Mouse (Mus musculus) gastrocnemius, postnatal 4 days (tissue): Measurements from ENCODE around the gene P2ry6. TPM values are rescaled to one million over a fixed set of nuclear protein-coding genes. Genes with fewer than 3 reads are reported as not detected.

Experiments used
- DNase-seq, 2 experiments: peaks; one replicate each; pipeline ENCODE4 v3.0.0; 2021 to 2022; ENCODE audit warnings: low spot score in 2 of 2, mixed read lengths in 2 of 2
- long read RNA-seq, 2 experiments: library from polyadenylated mRNA; stranded (forward); transcript quantifications; one replicate each; pipeline ENCODE4 v2.0.0; 2021
- total RNA-seq, 2 experiments: library from RNA; stranded (reverse); gene quantifications; 2 replicates each; pipeline ENCODE4 v1.2.3; 2021

The P2ry6 gene
- total RNA-seq = 1 to 10 TPM; 5.8 to 7.4 TPM
- long read RNA-seq, experiment 1, transcript P2ry6-201 (3 exons, 1,946 nt) = major isoform, 6 of 6 reads
- long read RNA-seq, experiment 1, partial matches to known transcripts = 0 of 6 reads
- long read RNA-seq, experiment 1, other reads (novel, unspliced or antisense) = 0 of 6 reads
- long read RNA-seq, experiment 2, transcript P2ry6-201 (3 exons, 1,946 nt) = major isoform, 6 of 8 reads
- long read RNA-seq, experiment 2, partial matches to known transcripts = 0 of 8 reads
- long read RNA-seq, experiment 2, other reads (novel, unspliced or antisense) = 1 of 8 reads

- no peak for DNase-seq
Observed at GRCm38 (mm10) chr7:100974135-100974903, at the start of gene P2ry6. TSS of gene P2ry6 (minus strand) at chr7:100974649.

- DNase-seq = no peak
Observed at GRCm38 (mm10) chr7:101017492-101017891, 43.0 kb upstream of the P2ry6 start.

- DNase-seq = peak; percentile 41 to 56
Observed at GRCm38 (mm10) chr7:101017021-101017461, 42.6 kb upstream of the P2ry6 start.

DNA sequence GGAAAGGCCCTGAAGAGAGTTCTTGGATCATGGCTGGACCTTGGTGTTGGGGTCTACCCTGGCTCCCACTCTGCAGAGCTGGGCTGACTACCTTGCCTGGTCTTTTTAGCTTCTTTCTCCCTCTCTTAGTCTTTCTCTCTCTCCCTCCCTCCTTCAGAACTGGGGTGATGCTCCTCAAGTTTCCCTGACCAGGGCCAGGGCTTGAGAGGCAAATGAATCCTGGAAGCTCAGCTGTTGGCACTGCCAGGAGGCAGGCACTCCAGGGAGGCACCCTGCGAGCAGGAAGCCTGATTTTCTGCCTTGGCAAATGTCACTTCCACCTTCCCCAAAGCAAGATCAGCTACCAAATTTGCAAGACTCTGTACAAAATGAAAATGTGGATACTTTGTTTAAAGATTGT is 40.5 kb upstream of the P2ry6 start:
- DNase-seq = no peak

- DNase-seq = no peak
Observed at GRCm38 (mm10) chr7:101014041-101014440, 39.6 kb upstream of the P2ry6 start.

DNA sequence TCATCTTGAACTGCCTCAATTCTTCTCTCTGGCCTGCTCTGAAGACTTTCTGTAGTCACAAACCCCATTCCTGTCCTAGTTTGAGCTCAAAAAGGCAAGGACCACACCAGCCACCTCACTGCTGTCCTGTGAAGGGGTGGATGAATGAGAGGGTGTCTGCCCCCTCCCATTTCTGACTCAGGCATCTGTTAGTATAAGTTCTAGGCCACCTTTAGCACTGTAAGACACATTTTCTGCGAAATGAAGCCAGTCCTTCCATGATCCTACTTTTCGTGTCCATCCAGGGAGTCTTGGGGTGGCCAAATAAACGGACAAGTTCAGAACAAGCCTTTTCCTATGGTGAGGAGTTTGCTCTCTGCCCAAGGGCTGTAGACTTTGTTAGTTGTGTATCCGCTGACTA is 38.1 kb upstream of the P2ry6 start, which contains the start of gene P2ry2:
P2ry2 (minus strand) TSS at position 326 of the 400 bp plus-strand sequence.
- DNase-seq = no peak

GRCm38 (mm10) chr7:101011681-101012367 is 37.4 kb upstream of the P2ry6 start:
- peak; percentile 35 to 73 for DNase-seq

GRCm38 (mm10) chr7:101010741-101011140 is 36.3 kb upstream of the P2ry6 start:
- DNase-seq = no peak

- no peak for DNase-seq
Observed at GRCm38 (mm10) chr7:101006201-101006600, 31.8 kb upstream of the P2ry6 start.

GRCm38 (mm10) chr7:101005119-101005518 is 30.7 kb upstream of the P2ry6 start:
- DNase-seq = no peak

GRCm38 (mm10) chr7:101003442-101004326 is 29.2 kb upstream of the P2ry6 start:
- DNase-seq = no peak

DNA sequence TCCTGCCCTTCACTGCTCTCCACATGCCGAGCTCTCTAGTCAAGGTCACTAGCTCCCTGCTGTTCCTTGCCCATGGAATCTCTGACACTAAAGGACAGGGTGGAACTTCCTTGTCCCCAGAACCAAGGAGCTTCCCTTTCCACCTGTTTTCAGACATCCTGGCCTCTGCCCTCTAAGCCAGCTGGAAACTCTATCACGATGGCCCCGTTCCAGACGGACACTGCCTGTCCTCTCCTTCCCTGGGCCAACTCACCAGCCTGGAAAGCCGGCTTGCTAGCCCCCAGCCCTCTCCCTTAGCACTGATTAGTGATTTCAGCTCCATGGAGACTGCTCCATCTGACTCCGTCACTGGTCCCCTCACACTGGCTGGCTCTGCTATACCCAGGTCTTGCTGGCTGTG is 27.8 kb upstream of the P2ry6 start:
- DNase-seq = peak in 1 of 2 experiments; percentile 48

DNA sequence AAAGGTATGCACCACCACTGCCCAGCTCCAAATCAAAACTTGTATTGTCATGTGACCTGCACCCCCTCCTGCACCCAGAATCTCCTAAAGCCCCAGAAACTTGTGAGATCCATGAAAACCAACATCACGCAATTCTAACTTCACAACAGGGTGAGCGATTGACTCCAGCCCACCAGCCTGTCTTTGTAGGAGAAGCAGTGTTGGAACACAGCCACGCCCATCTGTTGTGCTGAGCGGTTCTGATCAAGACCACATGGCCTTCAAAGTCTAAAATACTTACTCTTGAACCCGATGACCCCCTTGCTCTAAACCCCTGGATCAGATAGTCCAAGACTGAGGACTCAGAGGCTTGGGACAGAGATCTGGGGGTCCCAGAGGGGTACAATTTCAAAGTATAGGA is 25.2 kb upstream of the P2ry6 start:
- DNase-seq = no peak

DNA sequence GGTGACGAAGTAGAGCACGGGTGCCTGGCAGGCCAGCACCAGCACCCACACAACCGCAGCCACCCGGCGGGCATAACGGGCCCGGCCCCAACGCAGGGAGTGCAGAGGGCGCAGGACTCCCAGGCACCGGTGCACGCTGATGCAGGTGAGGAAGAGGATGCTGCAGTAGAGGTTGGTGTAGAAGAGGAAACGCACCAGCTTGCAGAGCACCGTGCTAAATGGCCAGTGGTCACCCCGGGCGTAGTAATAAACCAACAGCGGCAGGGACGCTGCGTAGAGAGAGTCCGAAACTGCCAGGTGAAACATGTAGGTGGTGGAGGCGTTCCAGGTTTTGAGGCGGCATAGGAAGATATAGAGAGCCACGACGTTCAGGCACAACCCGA is 24.1 kb upstream of the P2ry6 start:
- no peak for DNase-seq

- DNase-seq = no peak
Observed at GRCm38 (mm10) chr7:100997951-100998577, 23.6 kb upstream of the P2ry6 start.

- DNase-seq = no peak
Observed at GRCm38 (mm10) chr7:100997215-100997614, 22.8 kb upstream of the P2ry6 start.

DNA sequence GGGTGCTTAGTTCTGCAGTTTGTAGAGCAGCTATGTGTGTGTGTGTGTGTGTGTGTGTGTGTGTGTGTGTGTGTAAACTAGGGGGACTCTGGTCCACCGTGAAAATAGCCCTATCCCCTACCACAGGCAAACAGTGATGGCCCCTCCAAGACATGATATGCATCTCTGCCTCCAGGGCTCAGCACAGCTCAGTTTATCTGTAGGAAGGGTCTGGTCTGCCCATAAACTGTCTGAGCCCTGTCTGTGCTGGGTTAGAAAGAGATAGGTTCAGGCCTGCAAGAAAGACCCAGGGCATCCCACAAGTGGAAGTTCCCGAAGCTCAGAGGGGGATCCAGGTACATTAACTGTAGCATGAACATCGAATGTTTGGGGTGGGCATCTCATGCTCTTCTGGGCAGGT is 21.5 kb upstream of the P2ry6 start:
- DNase-seq = no peak

- DNase-seq = no peak
Observed at GRCm38 (mm10) chr7:100995260-100995864, 20.9 kb upstream of the P2ry6 start.

- DNase-seq = no peak
Observed at GRCm38 (mm10) chr7:100993166-100993565, 18.7 kb upstream of the P2ry6 start.

DNA sequence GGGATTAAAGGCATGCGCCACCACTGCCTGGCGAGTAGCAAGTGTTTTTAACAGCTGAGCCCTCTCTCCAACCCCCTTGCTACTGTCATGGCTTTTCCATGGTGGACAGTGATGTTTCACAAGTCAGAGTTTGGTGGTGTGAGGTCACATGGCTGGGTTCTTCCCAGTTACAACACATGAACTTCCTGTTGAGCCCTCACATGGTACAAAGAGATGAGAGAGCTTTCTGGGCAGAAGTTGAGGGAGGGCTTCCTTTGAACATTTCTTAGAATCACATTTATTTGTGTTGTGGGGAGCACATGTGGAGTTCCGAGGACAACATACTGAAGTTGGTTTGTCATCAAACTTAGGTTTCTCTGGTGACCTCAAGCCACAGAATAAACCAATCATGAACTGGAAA is 17.5 kb upstream of the P2ry6 start:
- DNase-seq = no peak
